Mouse (Mus musculus): Measurements from ENCODE around the gene Ncln.

The Ncln gene

DNA sequence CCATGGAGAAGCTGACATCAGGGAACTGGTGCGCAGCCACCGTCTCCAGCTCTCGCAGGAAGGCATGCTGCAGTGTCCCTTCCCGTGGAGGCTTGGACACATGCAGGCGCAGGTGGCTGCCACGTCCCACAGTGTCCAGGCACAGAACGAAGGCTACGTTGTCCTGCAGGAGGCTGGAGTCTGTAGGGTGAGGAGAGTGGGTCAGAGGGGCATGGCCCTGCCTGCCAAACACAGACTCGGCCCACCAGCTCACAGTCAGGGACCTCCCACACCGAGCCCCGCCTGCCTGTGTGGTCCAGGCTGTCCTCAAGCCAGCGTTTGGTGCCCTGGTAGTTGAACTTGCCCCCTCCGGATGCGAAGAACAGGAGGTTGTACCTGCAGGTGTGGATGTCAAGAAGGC is 6.3 kb downstream of the Ncln start:
- DNase-seq (ENCODE audit: extremely low spot score): no peak

DNA sequence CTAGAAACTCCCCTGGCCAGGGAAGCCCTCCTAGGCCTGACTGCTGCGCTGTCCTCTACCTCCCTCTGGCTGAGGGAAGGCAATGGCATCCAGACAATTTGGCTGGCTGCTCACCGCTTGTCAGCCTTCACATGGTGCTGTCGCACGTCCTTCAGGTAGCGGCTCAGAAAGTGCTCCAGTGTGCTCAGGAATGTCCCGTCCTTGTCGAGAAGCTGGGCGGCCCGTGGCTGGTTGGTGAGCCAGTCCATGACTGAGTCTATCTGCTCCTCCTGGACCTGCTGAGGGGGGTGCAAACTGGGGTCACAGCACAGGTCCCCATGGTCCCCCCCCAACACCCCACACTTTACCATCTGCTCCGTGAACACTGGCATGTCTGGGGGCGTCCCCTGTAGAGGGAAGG is 8.1 kb downstream of the Ncln start:
- DNase-seq (ENCODE audit: extremely low spot score): no peak

GRCm38 (mm10) chr10:81486496-81486895 is 9.7 kb downstream of the Ncln start:
- no peak for DNase-seq (ENCODE audit: extremely low spot score)

GRCm38 (mm10) chr10:81485479-81486018 is 10.6 kb downstream of the Ncln start:
- no peak for DNase-seq (ENCODE audit: extremely low spot score)

DNA sequence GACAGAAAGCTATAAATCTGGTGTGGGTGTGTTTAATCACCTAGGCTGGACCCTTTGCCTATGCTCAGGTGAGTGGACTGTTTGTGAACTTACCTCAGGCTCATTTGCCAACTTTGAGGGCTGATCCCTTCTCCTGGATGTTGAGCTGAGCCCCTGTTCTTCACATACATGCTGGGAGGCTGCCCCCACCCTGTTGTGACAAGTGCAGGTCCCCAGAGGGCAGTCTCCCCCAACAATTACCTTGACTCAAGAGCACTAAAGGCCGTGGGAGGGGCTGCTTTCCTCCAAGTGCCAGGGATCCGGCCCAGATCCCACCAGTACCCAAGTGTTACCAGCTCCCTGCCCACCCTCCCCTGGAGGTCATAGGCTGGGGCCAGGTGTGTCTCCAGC is 11.1 kb downstream of the Ncln start:
- DNase-seq (ENCODE audit: extremely low spot score): no peak

DNA sequence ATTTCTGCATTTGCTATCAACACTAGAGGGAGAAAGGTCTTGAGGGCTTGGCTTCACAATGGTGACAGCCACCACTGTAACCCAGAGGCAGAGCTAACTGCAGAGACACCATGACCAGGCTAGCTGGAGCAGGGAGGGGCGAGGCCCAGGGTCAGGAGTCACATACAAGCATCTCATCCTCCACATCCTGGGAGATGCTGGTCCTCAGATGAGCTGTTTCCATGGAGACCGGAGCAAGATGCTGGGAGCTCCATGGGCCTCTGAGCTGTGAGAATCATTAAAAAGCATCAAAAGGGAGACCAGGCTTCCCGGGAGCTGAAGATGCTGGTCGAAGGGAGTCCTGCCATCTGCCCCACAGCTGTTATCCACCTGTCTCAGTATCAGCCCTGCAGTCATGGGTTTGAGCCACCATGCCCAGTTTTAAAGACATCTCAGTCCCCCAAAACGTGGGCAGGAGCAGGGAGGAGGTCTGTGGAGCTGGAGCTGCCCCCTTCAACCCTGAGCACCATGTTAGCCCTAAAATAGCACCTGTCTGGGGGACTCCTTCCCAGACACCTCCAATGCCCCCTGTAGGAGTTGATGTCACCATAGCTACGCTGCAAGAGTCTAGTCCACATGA is 11.6 kb downstream of the Ncln start:
- DNase-seq (ENCODE audit: extremely low spot score): no peak

DNA sequence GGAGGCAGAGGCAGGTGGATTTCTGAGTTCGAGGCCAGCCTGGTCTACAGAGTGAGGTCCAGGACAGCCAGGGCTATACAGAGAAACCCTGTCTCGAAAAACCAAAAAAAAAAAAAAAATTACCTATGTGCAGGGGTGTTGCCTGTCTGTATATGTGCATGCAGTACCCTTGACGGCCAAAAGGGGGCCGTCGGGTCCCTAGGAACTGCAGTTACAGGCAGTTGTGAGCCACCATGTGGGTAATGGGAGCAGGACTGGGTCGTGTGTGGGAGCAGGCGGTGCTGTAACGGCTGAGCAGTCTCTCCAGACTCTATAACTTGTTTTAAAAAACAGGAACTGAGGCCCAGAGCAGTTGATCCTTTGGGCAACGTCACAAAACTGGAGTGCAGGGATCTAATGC is 12.2 kb downstream of the Ncln start:
- DNase-seq (ENCODE audit: extremely low spot score): peak; percentile 42

GRCm38 (mm10) chr10:81482533-81482889 is 13.7 kb downstream of the Ncln start, which contains the start of gene Celf5:
Gene Celf5 (minus strand): TSS chr10:81482709.
- peak; percentile 68 for DNase-seq (ENCODE audit: extremely low spot score)

DNA sequence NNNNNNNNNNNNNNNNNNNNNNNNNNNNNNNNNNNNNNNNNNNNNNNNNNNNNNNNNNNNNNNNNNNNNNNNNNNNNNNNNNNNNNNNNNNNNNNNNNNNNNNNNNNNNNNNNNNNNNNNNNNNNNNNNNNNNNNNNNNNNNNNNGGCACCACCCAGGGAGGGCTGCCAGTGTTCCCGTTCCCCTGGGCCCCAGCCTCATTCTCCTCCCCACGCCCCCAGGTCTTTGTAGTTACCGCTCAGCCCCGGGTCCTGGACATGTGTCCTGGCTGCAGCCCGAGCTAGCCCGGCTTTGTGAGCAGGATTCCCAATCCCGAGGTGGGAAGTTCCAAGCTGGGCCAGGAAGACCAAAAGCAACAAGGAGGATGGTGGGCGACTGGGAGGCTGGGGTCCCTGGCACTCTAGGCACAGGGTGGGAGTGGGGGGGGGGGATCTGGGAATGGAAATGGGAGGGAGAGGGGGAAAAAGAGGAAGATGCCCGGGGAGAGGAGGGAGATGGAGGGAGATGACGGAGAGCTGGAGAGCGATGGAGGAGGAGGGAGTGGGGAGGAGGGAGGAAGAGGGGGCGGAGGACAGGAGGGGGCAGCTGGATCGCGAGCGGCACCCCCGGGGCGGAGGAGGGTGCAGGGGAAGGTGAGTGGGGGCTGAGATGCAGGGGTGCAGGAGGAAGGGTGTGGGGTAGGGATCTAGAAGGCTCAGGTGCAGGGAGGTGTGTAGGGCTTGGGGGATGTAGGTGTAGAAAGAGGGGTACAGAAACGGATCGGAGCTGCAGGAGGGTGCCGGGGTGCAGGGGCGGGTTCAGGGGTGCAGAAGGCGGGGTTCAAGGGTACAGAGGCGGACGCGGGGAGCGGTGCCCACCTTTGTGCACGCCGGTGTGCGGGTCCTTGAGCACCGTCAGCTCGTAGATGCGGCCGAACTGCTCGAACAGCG is 14.3 kb downstream of the Ncln start:
- no peak for DNase-seq (ENCODE audit: extremely low spot score)

DNA sequence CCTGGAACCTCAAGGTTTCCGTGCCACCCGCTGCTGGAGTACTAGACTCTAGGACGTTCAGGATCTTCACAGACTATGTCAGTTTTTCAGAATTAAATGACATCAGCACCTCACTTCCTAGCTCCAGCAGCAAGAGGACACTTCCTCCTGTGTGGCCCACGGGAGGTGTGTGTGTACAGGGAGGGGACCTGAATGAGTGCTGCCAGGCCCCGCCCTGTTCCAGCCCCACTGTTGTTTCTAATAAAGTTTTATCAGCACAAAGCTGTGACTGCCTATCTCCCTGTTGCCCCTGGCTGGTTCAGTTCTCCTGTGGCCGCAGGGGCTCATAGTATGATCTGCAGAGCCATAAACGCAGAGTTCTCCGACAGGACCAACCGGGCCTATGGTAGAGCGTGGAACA is 21.7 kb downstream of the Ncln start:
- DNase-seq (ENCODE audit: extremely low spot score): no peak

DNA sequence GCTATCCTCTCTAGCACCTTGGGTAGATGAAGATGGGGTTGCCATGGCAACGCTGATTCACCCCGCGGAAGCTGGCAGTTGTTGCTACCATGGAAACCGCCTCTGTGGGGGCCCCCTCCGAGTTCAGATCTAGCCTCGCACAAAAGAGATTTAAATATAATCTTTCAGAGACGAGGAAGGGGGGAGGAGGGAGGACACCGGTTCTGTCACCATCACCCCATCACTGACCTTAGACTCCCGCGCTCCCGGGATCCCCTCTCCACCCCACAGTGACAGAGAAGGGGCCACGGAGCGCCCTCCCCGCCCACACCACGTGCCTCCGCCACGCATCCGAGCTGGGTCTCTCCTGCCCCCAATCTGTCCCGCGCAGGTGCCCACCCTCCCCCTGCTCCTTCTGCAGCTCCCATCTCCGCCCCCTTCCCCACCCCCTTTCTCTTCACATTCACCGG is 23.2 kb downstream of the Ncln start:
- DNase-seq (ENCODE audit: extremely low spot score): peak; percentile 54

DNA sequence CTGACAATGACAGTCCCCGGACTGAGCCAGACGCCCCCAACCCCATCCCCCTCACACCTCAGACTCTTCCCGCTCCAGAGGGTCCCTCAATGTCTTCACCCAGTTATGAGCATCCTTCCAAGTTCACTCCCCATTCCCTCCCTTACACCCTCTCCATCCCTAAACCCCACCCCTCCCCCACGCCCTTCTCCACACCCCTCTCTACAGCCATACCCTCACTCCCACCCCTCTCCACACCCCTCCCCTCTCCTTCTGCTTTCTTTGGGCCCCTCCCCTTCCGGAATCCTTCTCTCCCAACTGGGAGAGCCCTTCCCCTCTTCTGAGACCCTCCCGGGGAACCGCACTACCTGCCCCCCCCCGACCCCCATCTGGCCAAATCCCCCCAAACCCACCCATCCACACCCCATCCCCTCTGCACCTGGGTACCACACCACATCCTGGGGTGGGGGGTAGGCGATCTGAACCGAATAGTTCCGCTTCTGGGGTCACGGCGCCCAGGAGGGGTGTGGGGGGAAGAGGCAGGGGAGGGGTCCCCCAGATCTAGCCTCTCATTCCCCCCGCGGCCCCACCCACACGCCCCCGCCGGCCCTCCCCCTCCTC is 23.7 kb downstream of the Ncln start:
- no peak for DNase-seq (ENCODE audit: extremely low spot score)

GRCm38 (mm10) chr10:81470454-81470853 is 25.7 kb downstream of the Ncln start:
- DNase-seq (ENCODE audit: extremely low spot score): no peak

GRCm38 (mm10) chr10:81469253-81469652 is 26.9 kb downstream of the Ncln start:
- no peak for DNase-seq (ENCODE audit: extremely low spot score)

GRCm38 (mm10) chr10:81467670-81468235 is 28.4 kb downstream of the Ncln start:
- DNase-seq (ENCODE audit: extremely low spot score): no peak

DNA sequence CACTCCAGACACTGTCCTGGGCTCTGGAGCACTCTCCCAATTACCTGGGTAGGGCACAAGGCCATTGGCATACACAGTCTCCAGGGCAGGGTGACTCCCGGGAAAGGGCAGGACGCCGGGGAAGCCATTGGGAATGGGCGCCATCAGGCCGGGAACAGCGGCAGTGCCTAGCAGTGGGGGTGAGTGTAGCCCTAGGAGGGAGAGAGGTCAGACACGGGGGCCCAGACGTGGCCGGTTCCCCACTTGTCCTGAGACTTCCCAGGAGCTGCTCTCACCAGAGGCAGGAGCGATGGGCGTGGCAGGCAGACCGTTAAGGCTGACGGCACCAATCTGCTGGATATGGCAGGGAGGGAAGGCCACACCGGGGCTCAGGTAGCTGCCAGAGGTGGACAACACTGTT is 29.3 kb downstream of the Ncln start:
- no peak for DNase-seq (ENCODE audit: extremely low spot score)

GRCm38 (mm10) chr10:81466066-81466465 is 30.1 kb downstream of the Ncln start:
- no peak for DNase-seq (ENCODE audit: extremely low spot score)

DNA sequence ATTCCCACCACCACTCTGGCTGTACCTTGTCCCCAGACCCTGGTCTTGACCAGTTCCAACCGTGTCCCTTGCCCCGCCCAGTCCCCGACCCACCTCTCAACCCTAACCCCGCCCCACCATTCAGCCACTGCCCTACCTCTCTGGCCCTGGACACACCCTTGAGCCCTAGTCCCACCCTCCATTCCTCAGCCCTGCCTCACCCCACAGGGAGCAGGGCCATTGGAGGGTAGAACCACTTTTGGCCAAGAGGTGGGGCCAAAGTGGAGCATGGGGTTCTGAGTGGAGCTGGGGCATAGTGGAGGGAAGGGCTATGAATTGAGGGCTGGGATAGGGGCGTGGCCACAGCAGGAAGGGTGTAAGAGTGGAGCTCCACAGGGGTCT is 30.9 kb downstream of the Ncln start:
- DNase-seq (ENCODE audit: extremely low spot score): no peak

DNA sequence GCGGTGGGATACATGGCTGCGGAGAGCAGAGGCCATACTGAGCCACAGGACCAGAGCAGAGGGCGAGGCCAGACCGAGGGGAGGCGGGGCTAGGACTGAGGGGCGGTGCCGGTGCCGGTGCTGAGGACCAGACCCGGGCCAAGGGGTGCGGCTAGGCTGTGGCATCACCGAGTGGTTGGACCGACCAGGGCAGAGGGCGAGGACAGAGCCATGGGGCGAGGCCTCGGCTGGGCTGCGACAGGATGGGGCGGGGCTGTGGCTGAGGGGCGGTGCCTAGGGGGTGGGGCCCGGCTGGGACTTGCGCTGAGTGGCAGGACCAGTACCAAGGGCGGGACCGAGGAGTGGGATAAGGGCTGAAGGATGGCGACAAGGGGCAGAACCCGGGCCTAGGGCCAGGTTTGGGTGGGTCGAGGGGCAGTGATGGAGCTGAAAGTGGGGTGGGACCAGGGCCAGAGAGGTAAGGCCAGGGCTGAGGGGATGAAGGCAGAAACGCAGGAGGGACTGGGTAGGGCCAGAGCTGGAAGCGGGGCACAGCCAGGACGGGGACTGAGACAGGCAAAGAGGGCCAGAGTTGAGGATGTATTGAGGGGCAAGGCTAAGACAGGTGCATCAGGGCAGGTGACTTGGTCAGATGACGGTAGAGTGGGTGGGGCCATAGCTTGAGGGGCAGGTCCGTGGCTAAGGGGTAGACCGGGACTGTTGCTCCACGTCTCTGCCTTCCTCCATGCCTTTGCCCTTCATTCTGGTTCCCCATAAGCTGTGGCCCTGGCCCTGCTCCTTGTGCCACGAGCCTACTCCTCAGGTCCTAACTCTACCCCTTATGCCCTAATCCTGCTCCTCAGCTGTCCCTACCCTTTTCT is 31.6 kb downstream of the Ncln start:
- DNase-seq (ENCODE audit: extremely low spot score): peak; percentile 88

DNA sequence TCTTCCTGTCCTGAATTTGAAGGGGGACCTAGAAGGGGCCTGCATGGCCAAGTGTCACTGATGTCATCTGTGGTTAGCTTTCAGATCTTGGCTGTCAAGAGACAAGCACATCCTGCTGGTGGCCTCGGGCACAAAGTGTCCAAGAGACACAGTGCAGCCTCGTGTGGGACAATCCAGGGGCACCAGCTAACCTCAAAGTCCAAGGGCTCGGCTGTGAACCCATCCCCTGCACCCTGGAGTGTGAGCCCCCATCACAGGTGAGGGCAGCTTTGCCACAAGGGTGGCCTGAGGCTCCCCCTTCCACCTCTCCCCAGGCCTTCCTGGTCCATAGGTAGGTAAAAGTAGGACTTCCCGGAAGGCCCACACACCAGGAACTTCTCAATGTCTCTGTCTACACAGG is 32.7 kb downstream of the Ncln start:
- DNase-seq (ENCODE audit: extremely low spot score): no peak

DNA sequence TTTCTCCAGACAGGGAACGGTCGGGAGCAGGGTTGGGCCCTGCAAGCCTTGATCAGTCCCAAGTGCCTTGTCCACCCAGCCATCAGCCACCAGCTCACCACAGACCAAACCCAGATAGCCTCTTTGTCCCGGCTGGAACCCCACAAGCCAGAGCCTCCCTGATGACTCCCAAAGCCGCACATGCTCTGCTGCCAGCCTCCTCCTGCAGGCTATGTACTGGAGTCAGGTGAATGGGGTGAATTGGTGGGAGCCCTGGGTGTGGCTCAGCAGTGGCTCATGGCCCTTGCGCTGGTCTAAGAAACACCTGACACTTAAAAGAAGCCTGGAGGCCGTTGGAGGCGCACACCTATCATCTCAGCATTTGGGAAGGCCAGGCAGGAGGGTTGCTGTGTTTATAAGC is 33.3 kb downstream of the Ncln start:
- no peak for DNase-seq (ENCODE audit: extremely low spot score)

Measured in embryo, embryonic 9.5 days (tissue).